Mouse (Mus musculus) midbrain, postnatal 0 days (tissue): Measurements from ENCODE around the gene Sept3. TPM values are rescaled to one million over a fixed set of nuclear protein-coding genes. Genes with fewer than 3 reads are reported as not detected.

Experiments used
- ATAC-seq: fragments of 200-750 bp; cut with Nextera tagmentation; 2 replicates; pipeline ENCODE4 v1.8.0; 2017; ENCODE audit warnings: moderate number of reproducible peaks, mild to moderate bottlenecking, moderate TSS enrichment, moderate library complexity; ENCODE audit not compliant: low FRiP score
- DNase-seq: peaks from one replicate; pipeline ENCODE4 v3.0.0-alpha.2; 2015; ENCODE audit warnings: low spot score
- H3K27ac ChIP-seq: fragments of 300-500 bp; sonication (generic); 2 replicates; pipeline ENCODE4 v1.5.1; 2014; ENCODE audit warnings: low read depth, mild to moderate bottlenecking, low read length, mixed read lengths
- H3K27me3 ChIP-seq: fragments of 300-500 bp; sonication (generic); 2 replicates; pipeline ENCODE4 v1.6.1; 2014; ENCODE audit warnings: low read length, control low read depth, mixed read lengths; ENCODE audit not compliant: insufficient read depth
- H3K36me3 ChIP-seq: fragments of 300-500 bp; sonication (generic); 2 replicates; pipeline ENCODE4 v1.6.1; 2014; ENCODE audit warnings: low read length, control low read depth, mixed read lengths; ENCODE audit not compliant: insufficient read depth
- H3K4me1 ChIP-seq: fragments of 300-500 bp; sonication (generic); 2 replicates; pipeline ENCODE4 v1.6.1; 2014; ENCODE audit warnings: mild to moderate bottlenecking, control low read depth, antibody characterized with exemption, low read length, mixed read lengths; ENCODE audit not compliant: insufficient read depth
- H3K4me2 ChIP-seq: fragments of 300-500 bp; sonication (generic); 2 replicates; pipeline ENCODE4 v1.6.1; 2014; ENCODE audit warnings: low read depth, mild to moderate bottlenecking, low read length, mixed read lengths; ENCODE audit not compliant: poor library complexity, severe bottlenecking
- H3K4me3 ChIP-seq: fragments of 300-500 bp; sonication (generic); 2 replicates; pipeline ENCODE4 v1.5.1; 2014; ENCODE audit warnings: low read depth, mild to moderate bottlenecking, low read length, moderate library complexity
- H3K9ac ChIP-seq: fragments of 300-500 bp; sonication (generic); replicated peaks from 2 replicates; pipeline ENCODE4 v1.6.1; 2014; ENCODE audit warnings: mild to moderate bottlenecking, low read length, moderate library complexity, mixed read lengths; ENCODE audit not compliant: poor library complexity, severe bottlenecking
- H3K9me3 ChIP-seq: fragments of 300-500 bp; sonication (generic); 2 replicates; pipeline ENCODE4 v1.6.1; 2016; ENCODE audit warnings: low read length, control low read depth
- CTCF ChIP-seq: IDR thresholded peaks from 2 replicates; pipeline ENCODE4 v1.5.1; 2016; ENCODE audit warnings: antibody characterized with exemption, mild to moderate bottlenecking
- WGBS: fragments of 180-500 bp; shearing (Covaris S2); extraction: QIAGEN DNeasy Blood & Tissue Kit; methylation state at CpG from one replicate; pipeline ENCODE4 v1.1.7; 2014; 5-methylcytosine and 5-hydroxymethylcytosine counted together
- polyA plus RNA-seq: library from polyadenylated mRNA; unstranded; fragments of >200 nt; fragmentation: Nextera tagmentation; extraction: Ambion mirVana; gene quantifications from 2 replicates; pipeline ENCODE4 v1.2.1, GENCODE M21; 2015
- total RNA-seq: library from RNA; depleted of rRNA; stranded (reverse); fragments of >200 nt; gene quantifications from 2 replicates; pipeline ENCODE4 v1.2.3, GENCODE M21; 2014

Sept3 gene
- total and polyA plus RNA-seq, 2 experiments from 2014 or later = 404 to 480 TPM

DNA sequence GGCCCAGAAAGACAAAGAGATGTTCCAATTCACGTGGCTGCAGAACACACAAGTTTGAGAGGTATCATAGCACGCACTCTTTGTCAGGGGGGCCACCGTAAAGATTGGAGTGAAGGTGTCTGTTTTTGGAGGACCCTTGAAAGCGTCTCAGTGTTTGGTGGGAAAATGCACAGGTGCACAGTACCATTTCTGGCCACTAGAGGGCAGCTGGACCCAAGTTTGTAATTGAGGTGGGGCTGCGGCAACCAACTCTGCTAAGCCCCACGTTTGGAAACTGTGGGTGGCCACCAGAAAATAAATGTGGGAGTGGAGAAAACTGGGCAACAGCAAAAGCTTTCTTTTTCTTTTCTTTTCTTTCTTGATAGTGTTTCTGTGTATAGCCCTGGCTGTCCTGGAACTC, 8.3 kb upstream of the Sept3 start:
- Histone ChIP-seq H3K4me2 (no peak overlapping the region), H3K9me3 (no peaks in the 10 kb centered on the region), H3K4me1 (peaks cover 12% of the 10 kb centered on the region; the same call in 1 of the 2 replicates), H3K27ac (no peak overlapping the region), H3K9ac (no peak overlapping the region), H3K27me3 (no peaks in the 10 kb centered on the region), H3K4me3 (no peak overlapping the region), H3K36me3 (no peaks in the 10 kb centered on the region)
- TF ChIP-seq CTCF = peak; percentile 94
- ATAC-seq (no peak), DNase-seq (peak; percentile 73)
- 12% methylated on average over 6 of the region's 6 CpGs for WGBS

DNA sequence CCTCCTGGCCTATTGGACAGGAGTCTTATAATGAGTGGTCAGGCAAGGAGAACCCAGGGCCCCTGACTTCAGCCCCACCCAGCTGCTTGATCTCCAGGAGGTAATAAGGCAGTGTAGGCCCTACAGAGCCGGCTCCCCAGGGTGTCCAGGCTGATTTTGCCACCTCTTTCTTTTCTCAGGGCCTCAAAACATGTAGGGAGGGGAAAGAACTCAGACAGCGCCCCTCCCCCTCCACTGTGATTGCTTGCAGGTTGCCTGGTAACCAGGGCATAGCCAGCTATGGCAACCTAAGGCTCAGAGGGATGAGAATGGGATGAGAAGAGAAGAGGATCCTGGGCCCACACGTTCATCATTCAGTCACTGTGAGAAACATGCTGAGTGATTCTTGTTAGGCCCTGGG, 6.5 kb upstream of the Sept3 start:
- Histone ChIP-seq H3K27ac (peak overlapping the region; percentile 63; the same call in 1 of the 2 replicates), H3K4me3 (no peak overlapping the region), H3K9me3 (no peaks in the 10 kb centered on the region), H3K4me1 (peaks cover 12% of the 10 kb centered on the region; the same call in 1 of the 2 replicates), H3K27me3 (no peaks in the 10 kb centered on the region), H3K36me3 (no peaks in the 10 kb centered on the region), H3K4me2 (no peak overlapping the region), H3K9ac (no peak overlapping the region)
- TF ChIP-seq CTCF = no peak
- peak; percentile 75 for DNase-seq
- WGBS = 3% methylated on average over 3 of the region's 3 CpGs
- no peak for ATAC-seq

DNA sequence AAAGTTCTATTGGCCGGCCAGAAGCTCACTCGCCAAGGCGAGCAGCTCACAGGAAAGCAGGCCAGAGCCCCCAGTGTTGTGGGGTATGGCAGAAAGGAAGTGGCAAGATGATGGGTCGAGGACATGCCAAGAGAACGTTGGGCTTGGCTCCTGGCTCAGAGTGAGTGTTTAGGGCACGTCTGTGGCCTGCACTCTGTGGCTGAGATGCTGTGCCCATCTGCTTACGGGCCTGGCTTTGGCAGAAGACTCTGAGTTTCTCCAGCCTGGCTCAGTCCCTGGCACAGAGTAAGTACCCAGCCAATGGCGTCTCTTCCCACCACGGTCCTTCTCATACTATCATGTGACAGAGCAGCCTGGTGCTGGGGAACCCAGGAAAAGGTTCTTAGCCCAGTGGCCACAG, 5.9 kb upstream of the Sept3 start:
- TF ChIP-seq CTCF = no peak
- DNase-seq (peak; percentile 69), ATAC-seq (0 out of 2 replicates have a peak, but pooled peaks have one; percentile 17)
- Histone ChIP-seq H3K27ac (peak overlapping the region; percentile 51; the same call in 1 of the 2 replicates), H3K4me1 (peaks cover 12% of the 10 kb centered on the region; the same call in 1 of the 2 replicates), H3K27me3 (no peaks in the 10 kb centered on the region), H3K9ac (no peak overlapping the region), H3K4me2 (no peak overlapping the region), H3K9me3 (no peaks in the 10 kb centered on the region), H3K36me3 (no peaks in the 10 kb centered on the region), H3K4me3 (no peak overlapping the region)
- 84% methylated on average over 9 of the region's 9 CpGs for WGBS

DNA sequence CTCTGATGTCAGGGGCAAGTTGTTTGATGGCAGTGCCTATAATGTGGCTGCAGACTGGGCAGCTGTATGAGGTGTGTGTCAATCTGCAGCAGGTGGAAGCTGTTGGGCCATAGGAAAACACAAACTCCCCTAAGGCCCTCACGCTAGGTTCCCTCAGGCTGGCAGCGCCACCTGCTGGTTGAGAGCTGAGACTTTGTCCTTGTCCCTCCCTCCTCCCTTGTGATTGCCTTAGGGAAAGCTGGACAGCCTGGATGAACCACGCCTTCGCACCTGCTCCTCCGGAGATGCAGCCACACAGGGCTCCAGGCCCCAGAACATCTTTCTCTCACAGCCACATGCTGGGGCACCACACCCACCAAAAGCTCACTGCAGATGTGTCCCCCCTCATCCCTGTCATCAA, 3.5 kb upstream of the Sept3 start:
- no peak overlapping the region; the same call in 1 of the 2 replicates for H3K27ac ChIP-seq
- no peak for ATAC-seq
- 0% methylated on average over 5 of the region's 5 CpGs for WGBS

GRCm38 (mm10) chr15:82272295-82272694, 2.4 kb upstream of the Sept3 start:
- ATAC-seq (no peak), DNase-seq (no peak)
- no peak overlapping the region for H3K4me3 ChIP-seq
- 88% methylated on average over 6 of the region's 6 CpGs for WGBS
- H3K36me3 ChIP-seq = no peaks in the 10 kb centered on the region
- H3K4me1 ChIP-seq = peaks cover 17% of the 10 kb centered on the region; the same call in 1 of the 2 replicates
- TF ChIP-seq CTCF = no peak
- no peak overlapping the region for H3K4me2 ChIP-seq
- no peaks in the 10 kb centered on the region for H3K27me3 ChIP-seq
- no peaks in the 10 kb centered on the region for H3K9me3 ChIP-seq
- no peak overlapping the region for H3K9ac ChIP-seq
- no peak overlapping the region for H3K27ac ChIP-seq

More for the DNA sequence above, 3.5 kb upstream of the Sept3 start:
- peak; percentile 91 for TF ChIP-seq CTCF
- Histone ChIP-seq H3K9ac (peak overlapping the region; percentile 19; the same call in 1 of the 2 replicates), H3K9me3 (no peaks in the 10 kb centered on the region), H3K36me3 (no peaks in the 10 kb centered on the region), H3K4me2 (no peak overlapping the region), H3K4me1 (peaks cover 15% of the 10 kb centered on the region; the same call in 1 of the 2 replicates), H3K27me3 (no peaks in the 10 kb centered on the region), H3K4me3 (no peak overlapping the region)
- peak; percentile 88 for DNase-seq

DNA sequence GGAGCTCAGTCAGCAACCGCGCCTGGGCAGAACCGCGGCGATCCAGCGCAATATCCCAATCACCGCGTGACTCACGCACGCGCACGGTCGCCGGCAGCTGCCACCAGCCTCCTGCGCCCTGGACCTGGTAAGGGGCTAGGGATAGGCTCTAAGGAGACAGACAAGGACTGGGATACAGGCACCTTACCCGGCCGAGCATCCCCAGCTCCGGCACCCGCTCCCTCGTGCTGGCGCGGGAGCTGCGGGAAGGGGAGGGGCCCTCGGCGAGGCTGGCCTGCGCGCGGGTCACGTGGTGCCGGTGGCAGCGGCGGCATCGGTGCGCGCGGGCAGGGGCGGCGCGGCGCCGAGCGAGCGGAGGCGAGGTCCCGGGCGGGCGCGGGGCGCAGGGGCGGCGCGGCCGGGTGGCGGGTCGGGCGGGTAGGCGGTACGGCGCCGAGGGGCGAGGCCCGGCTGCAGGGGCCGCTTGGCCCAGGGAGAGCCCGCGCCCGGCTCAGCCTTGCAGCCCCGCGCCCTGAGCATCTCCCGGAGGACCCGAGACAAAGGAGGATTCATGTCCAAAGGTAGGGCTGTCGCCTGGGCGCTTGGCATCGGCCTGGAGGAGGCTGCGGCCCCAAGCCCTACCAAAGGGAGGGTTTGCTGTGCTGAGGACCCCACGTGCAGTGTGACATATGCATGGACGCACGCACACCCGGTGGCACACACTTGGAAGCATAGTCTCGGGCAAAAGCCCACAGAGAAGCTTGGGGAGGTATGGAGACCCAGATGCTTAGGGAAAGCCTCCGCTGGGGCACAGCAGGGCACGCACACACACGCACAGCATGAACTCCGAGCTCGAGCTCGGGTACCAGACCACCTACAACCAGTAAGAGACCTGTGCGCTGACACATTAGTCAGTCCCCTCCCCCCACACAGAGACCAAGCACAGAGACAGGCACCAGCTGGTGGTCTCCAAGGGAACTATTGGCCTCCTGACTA, 521 bp downstream of the Sept3 start:
- peak overlapping the region; percentile 94 for H3K4me2 ChIP-seq
- H3K9me3 ChIP-seq = no peaks in the 10 kb centered on the region
- peaks cover 9% of the 10 kb centered on the region; the same call in 1 of the 2 replicates for H3K4me1 ChIP-seq
- DNase-seq (peak; percentile 84), ATAC-seq (peak; percentile 71)
- H3K9ac ChIP-seq = peak overlapping the region; percentile 91
- peaks cover 9% of the 10 kb centered on the region for H3K36me3 ChIP-seq
- TF ChIP-seq CTCF = no peak
- no peaks in the 10 kb centered on the region for H3K27me3 ChIP-seq
- H3K4me3 ChIP-seq = peak overlapping the region; percentile 71
- H3K27ac ChIP-seq = peak overlapping the region; percentile 97
- WGBS = under 1% methylated on average over 41 of the region's 86 CpGs
